Mouse (Mus musculus): ENCODE measurements around the gene Fbxw24.
"Not testable (repeated sequence)": the region's sequence is repeated elsewhere in the genome, so short reads cannot be mapped to it uniquely, and the experiment has no call there.

Gene Fbxw24

DNA sequence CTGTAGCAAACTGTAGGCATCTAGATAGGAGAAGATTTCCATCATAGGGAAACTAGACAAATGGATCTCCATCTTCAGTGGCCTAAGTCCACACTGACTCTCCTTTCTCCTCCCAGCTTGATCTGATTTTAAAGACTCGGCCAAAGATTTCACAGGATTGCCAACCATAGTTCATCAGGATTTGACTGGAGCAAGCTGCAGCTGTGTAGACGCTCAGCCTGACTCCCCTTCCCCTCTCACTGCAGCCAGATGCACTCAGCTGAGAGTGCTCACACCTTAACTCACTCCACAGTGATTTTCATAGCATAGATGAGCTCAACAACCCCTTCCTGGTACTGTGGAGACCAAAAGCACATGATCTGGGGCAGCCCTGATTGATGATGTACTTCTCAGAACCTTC is at the start of gene Fbxw24:
Gene Fbxw24, minus strand, starts transcription at position 101 of the 400 bp plus-strand sequence.
- not testable (repeated sequence) for DNase-seq (ENCODE audit: low read depth)

DNA sequence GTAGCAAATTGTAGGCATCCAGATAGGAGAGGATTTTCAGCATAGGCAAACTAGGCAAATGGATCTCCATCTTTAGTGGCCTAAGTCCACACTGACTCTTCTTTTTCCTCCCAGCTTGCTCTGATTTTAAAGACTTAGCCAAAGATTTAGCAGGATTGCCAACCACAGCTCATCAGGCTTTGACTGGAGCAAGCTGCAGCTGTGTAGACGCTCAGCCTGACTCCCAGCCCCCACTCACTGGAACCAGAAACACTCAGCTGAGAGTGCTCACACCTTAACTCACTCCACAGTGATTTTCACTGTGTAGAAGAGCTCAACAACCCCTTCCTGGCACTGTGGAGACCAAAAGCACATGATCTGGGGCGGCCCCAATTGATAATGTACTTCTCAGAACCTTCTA is 38.7 kb upstream of the Fbxw24 start, which contains the start of gene Fbxw25:
Gene Fbxw25, minus strand, starts transcription at position 101 of the 400 bp plus-strand sequence.
- DNase-seq (ENCODE audit: low read depth), result not testable (repeated sequence)

DNA sequence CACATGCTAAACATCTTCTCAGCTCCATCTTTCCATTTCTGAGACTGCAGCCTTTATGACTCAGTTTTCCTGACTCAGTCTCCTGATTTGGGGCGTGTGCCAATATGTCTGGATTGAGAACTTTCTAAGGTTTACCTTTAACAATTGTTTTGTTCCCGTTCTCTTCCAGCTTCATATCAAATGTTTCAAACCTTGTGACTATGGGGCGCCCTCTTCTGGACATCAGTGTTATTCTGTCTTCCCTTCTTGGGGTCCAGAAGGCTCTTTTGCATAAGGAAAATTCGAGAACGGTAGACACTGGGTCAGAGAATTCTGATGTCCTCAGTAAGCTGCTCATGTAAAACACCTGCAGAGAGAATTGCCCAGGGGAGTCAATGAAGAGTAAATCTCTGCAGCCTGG is 19.0 kb downstream of the Fbxw24 start:
- not testable (repeated sequence) for DNase-seq (ENCODE audit: low read depth)

DNA sequence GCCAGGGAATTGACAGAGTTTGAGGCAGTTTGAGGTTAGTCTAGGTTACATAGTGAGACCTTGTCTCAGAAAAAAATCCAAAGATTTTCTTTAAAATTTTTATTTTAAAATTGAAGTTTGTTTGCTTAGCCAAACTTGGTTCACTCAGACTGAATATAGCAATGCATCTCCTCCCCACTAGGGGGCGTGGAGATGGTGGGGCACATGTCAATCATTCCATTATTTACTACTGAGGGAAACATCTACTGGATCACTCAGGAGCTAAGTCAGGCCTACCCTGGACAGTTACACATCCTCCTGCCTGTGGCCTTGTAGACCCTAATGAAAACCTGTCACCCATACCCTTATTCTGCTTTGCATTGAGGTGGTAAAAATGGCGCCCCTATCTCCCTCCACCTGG is 23.7 kb downstream of the Fbxw24 start:
- DNase-seq (ENCODE audit: low read depth), result peak; percentile 1

DNA sequence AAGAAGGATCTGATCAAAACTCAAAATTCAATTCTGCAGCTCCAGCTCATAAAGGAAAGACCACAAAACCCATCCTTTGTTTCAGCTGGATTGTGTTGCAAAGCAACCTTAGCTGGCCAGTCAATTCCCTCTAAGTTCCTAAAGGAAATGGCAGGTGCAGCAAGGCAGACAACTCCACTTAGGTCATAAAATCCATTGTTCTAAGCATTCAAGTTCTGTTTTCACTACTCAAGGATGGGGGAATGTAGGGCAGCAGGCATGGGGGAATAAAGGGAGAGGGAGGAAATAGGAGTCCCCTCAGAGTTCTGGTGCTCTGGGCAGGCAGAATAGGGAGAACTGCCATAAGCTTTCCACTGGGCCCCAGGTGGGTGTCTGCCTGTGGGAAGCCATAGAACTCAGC is 28.6 kb downstream of the Fbxw24 start:
- DNase-seq (ENCODE audit: low read depth), result no peak

DNA sequence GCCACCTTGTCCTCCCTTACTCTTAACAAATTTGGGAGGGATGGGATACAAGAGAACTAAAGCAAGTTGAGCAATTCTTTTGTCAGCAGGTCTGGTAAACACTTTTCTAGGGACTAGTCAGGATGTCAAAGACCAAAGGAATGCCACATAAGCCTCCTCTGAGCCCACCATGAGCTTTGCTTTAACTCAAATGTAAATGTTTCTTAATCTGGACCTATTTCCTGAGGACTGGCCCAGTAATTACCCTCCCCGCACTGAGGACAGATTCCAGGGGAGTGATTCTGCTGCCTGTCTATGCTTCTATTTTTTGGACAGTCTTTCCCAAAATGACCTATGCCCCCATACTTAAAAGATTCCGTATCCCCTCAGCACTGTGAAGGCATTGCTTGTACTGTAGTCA is 31.0 kb downstream of the Fbxw24 start:
- no peak for DNase-seq (ENCODE audit: low read depth)

DNA sequence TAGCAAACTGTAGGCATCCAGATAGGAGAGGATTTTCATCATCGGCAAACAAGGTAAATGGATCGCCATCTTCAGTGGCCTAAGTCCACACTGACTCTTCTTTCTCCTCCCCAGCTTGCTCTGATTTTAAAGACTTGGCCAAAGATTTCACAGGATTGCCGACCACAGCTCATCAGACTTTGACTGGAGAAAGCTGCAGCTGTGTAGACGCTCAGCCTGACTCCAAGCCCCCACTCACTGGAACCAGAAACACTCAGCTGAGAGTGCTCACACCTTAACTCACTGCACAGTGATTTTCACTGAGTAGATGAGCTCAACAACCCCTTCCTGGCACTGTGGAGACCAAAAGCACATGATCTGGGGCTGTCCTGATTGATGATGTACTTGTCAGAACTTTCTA is 57.7 kb downstream of the Fbxw24 start, which contains the start of gene Fbxw15:
Gene Fbxw15, minus strand, starts transcription at position 101 of the 400 bp plus-strand sequence.
- DNase-seq (ENCODE audit: low read depth), result not testable (repeated sequence)

DNA sequence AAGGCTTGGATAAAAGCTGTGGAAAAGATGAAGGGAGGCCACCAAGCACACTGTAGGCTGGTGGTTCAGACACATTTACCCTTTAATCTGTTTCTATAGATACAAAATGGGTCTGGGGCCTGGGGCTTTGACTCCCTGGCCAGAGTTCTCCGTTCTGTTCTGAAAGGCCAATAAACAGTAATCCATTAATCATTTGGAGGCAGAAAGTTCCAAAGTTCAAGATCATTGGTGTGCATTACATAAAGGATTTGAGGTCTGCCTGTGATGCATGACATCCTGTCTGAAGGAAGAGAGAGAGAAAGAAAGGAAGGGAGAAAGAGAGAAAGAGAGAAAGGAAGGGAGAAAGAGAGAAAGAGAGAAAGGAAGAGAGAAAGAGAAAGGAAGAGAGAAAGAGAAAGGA is 60.3 kb downstream of the Fbxw24 start:
- DNase-seq (ENCODE audit: low read depth), result no peak

DNA sequence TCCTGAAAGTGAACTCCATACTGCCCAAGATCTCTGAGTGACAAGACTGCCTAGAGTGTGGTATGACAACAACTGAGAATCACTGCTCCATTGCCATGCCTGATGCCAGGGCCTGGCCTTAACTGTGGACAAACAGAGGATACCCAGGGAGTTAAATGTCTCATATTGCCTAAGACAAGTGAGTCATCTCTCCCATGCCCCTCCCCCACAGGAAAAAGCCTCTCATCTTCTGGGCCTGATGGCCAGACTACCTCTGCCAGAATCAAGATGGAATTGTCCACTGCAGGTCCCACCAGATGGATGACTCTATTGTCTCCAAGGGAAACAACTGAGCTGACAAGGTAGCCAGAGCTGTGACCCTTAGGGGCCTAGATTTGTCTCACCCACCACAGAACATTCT is 63.8 kb downstream of the Fbxw24 start:
- DNase-seq (ENCODE audit: low read depth), result not testable (repeated sequence)

DNA sequence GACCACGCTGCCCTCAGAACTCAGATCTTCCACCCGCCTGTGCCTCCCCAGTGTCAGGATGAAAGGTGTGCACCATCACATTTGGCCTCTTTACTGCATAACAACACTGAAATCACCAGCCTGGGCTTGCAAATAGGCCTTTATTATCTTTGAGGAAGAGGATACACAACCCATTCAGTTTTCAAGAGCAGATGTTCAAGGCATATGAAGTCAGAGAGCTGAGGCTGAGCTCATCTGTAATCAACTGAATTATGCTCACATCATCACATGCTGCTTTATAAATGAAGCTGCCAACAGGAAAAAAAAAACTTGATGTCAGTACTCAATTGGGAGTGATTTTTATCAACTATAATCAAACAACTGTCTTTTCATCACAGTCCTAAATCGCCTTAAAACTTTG is 73.4 kb downstream of the Fbxw24 start:
- no peak for DNase-seq (ENCODE audit: low read depth)

Data from c-Kit-positive CD71-positive TER-119-negative erythroid progenitor cells, embryonic 14.5 days (primary cell).